15 mouse cellular contexts compared by ENCODE assay signal in the genomic region with DNA sequence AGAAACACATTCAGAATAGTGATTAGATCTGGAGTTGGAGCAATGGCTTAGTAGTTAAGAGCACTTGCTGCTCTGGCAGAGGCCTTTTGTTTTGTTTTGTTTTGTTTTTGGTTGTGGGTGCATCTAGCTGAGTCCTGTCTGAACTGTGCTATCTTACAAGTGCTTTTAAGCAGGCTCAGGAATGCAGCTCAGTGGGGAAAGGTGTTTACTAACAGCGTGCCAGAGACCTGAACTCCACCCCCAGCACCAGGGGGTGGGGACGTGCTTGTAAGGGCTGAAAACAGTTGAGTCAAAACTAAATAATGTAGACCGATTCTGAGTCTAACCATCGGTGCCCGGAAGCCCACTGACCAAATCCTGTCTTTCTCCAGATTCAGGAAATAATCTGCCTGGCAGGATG. TPM values are rescaled to one million over a fixed set of nuclear protein-coding genes. Genes with fewer than 3 reads are reported as not detected.
A peak's percentile ranks its signal among the peaks of the same experiment; 100 is the strongest.
DNase-seq lines count a peak whose midpoint lies in the region; ATAC-seq lines count a peak whose summit lies in the region.
"Had no signal": no experiment of that assay in that cellular context is flagged by ENCODE, and none has a peak within 500 bp of the region (broad histone marks: within the 10 kb centered on the region; RNA-seq: fewer than 3 reads in every experiment).

No protein-coding gene starts in this region.

- peak overlapping the region; percentile 70 for H3K27ac ChIP-seq in heart, embryonic 16.5 days (ENCODE audit: low read length)
- H3K27ac ChIP-seq: limb, embryonic 15.5 days had no signal

- ATAC-seq in heart, embryonic 16.5 days (replicated peaks; ENCODE audit: extremely low read depth, insufficient read depth, low FRiP score): no peak
- ATAC-seq: hindbrain, embryonic 16.5 days had no signal

- H3K9ac ChIP-seq in heart, embryonic 16.5 days (ENCODE audit: low read length): 0 out of 2 replicates have a peak overlapping the region, but pooled peaks have one; percentile 18
- H3K9ac ChIP-seq: limb, embryonic 15.5 days; lung, embryonic 14.5 days had no signal

- no peak overlapping the region for H3K4me3 ChIP-seq in heart, embryonic 16.5 days (ENCODE audit: low read length)
- H3K4me3 ChIP-seq: limb, embryonic 15.5 days; myocyte had no signal

- H3K4me1 ChIP-seq in heart, embryonic 16.5 days (ENCODE audit: control insufficient read depth, insufficient read depth, low read length): peaks cover 72% of the 10 kb centered on the region

- H3K4me2 ChIP-seq in heart, embryonic 16.5 days (ENCODE audit: low read depth, low read length): 0 out of 2 replicates have a peak overlapping the region, but pooled peaks have one; percentile 9
- H3K4me2 ChIP-seq: limb, embryonic 15.5 days; lung, embryonic 14.5 days; midbrain, embryonic 11.5 days had no signal

- H3K36me3 ChIP-seq in heart, embryonic 16.5 days (ENCODE audit: control insufficient read depth, insufficient read depth): no peaks in the 10 kb centered on the region
- H3K36me3 ChIP-seq: limb, embryonic 15.5 days had no signal

- H3K27me3 ChIP-seq in heart, embryonic 16.5 days (ENCODE audit: control insufficient read depth, insufficient read depth, low read length): no peaks in the 10 kb centered on the region
- H3K27me3 ChIP-seq: limb, embryonic 15.5 days had no signal

- 57% methylated on average over 5 of the region's 5 CpGs for WGBS in heart, embryonic 16.5 days

- no peak for DNase-seq in heart, postnatal 4 days
- DNase-seq in urinary bladder, postnatal 14 days (ENCODE audit: low spot score): peak; percentile 47
- no peak for DNase-seq in urinary bladder, postnatal 4 days (ENCODE audit: low spot score in 2 of 2)
- DNase-seq in kidney, postnatal 36 days: peak; percentile 56 to 59
- DNase-seq in left cerebral cortex, adult 11 months (ENCODE audit: low spot score): no peak
- DNase-seq in thymus, adult 18-20 months: no peak
- DNase-seq: cerebellum, adult 2 months; gastrocnemius, postnatal 36 days; right cerebral cortex, adult 18-20 months had no signal

- no peaks in the 10 kb centered on the region for H3K9me3 ChIP-seq in heart, embryonic 16.5 days (replicated peaks; ENCODE audit: control insufficient read depth, low read length)
- H3K9me3 ChIP-seq: limb, embryonic 15.5 days had no signal

RNA-seq across cellular contexts. Expression of gene Dab2ip, which starts 37.7 kb away (rescaled TPM):
- polyA plus RNA-seq in heart, embryonic 16.5 days (2015; fragmentation: Nextera tagmentation; extraction: Ambion mirVana): 27.1 and 32.9 TPM in 2 replicates
- 10 to 100 TPM; 54.6 to 55.2 TPM for total RNA-seq in heart, postnatal 4 days (2021)

Comparison
In these comparisons a context has a peak if more than half of its experiments do, and no peak if none do; other contexts are left out.
1. DNase-seq: peak in urinary bladder, postnatal 14 days (single experiment) and kidney, postnatal 36 days (2 of 2); none in heart, postnatal 4 days (single experiment), urinary bladder, postnatal 4 days (0 of 2), left cerebral cortex, adult 11 months (single experiment) and thymus, adult 18-20 months (0 of 2).